Mouse (Mus musculus) cerebellum, adult (tissue): Measurements from ENCODE around the gene Dhrs1.
"Not testable (repeated sequence)": the region's sequence is repeated elsewhere in the genome, so short reads cannot be mapped to it uniquely, and the experiment has no call there.

Source experiments
- ATAC-seq: cut with Nextera tagmentation; 2 replicates; pipeline ENCODE4 v1.9.2; 2017; ENCODE audit warnings: mild to moderate bottlenecking, moderate library complexity, mixed read lengths; ENCODE audit not compliant: insufficient number of reproducible peaks, low FRiP score, low TSS enrichment

Gene Dhrs1

DNA sequence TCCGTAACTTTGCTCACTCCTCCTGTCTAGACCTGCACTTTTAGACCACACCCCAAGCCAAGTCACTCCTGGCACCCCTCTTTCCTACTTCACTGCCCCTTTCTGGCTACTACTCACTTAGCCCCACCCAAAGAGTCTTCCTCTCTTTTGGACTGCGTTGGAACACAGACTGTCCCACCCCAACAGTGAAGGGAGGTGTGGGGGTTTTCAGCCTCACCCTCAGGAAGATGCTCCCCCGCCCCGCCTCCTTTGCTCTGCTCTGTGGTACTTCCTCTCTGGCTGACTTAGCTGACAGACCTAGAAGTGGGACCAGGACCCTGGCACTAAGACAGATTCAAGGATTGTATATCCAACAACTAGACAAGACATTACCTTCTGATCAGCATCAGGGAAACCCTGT lies 20.2 kb upstream of the Dhrs1 start, which contains the start of gene Ltb4r1:
Gene Ltb4r1, plus strand, starts transcription at position 267 of the 400 bp plus-strand sequence.
- no peak for ATAC-seq

DNA sequence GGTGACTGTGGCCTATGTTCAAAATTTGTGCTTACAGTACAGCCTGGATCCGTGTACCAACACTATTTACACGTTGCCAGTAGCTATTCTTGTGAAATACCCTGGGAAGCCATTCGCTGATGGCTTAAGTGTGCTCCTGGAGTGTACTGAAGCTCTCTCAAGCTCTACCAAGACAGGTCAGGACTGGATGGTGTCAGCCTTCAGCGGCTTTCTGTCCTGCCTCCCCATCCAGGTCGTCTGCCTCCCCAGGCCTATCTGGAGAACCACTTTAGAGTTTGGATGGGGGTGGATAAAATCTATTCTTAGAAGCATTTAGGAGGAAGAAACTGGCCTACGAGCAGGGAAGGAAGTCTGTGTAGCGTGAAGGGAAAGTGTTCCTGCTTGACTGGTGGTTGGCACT lies 17.7 kb upstream of the Dhrs1 start:
- no peak for ATAC-seq

DNA sequence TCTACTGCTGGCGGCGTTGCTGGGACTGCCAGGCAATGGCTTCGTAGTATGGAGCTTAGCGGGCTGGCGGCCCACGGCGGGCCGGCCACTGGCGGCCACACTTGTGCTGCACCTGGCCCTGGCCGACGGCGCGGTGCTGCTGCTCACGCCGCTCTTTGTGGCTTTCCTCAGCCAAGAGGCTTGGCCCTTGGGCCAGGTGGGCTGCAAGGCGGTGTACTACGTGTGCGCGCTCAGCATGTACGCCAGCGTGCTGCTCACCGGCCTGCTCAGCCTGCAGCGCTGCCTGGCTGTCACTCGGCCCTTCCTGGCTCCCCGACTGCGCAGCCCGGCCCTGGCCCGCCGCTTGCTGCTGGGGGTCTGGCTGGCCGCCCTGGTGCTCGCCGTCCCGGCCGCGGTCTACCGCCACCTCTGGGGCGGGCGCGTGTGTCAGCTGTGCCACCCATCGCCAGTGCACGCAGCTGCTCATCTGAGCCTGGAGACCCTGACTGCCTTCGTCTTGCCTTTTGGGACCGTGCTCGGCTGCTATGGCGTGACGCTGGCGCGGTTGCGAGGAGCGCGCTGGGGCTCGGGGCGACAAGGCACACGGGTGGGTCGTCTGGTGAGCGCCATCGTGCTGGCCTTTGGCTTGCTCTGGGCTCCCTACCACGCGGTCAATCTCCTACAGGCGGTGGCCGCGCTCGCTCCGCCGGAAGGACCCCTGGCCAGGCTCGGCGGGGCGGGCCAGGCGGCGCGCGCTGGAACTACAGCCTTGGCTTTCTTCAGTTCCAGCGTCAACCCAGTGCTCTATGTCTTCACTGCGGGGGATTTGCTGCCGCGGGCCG lies 16.7 kb upstream of the Dhrs1 start:
- ATAC-seq, result 0 out of 2 replicates have a peak, but pooled peaks have one; percentile 37

DNA sequence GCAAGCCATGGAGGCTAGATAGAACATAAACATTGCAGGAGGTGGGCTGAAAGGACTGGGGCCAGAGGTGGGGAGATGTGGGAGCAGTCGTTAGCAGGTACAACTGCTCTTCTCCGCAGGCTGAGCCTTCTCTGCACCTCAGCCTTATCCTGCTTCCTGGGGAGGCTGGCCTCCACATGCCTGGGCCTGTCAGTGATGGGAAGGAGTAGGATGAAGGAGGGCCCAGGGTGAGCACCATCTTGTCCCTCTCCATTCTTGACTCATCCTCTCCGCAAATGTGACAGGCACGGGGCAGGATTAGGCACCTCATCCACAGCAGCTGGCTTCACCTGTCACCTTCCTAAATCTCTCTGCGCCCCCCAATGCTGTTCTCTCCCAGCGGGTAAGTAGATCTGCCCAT lies 15.7 kb upstream of the Dhrs1 start, which contains the start of gene Ltb4r2:
Gene Ltb4r2, plus strand, starts transcription at position 266 of the 400 bp plus-strand sequence.
- no peak for ATAC-seq

DNA sequence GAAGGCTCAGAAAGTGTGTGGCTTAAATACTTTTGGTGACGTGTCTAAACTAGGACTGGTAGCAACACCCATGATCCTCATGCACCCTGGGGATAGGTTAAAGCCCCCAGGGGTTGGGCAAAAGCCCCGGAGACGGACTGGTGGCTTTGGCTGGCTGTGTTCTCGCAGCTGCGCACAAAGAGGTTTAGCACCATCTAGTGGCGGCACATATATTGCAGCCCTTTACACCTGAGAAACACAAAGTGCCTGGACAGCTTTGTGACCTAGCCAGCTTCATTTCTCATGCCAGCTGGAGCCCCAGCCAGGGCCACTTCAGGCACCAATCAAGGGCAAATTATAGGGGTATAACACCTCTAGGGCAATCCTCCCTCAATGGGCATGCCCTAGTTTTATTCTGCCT lies 14.7 kb upstream of the Dhrs1 start:
- ATAC-seq, result not testable (repeated sequence)

DNA sequence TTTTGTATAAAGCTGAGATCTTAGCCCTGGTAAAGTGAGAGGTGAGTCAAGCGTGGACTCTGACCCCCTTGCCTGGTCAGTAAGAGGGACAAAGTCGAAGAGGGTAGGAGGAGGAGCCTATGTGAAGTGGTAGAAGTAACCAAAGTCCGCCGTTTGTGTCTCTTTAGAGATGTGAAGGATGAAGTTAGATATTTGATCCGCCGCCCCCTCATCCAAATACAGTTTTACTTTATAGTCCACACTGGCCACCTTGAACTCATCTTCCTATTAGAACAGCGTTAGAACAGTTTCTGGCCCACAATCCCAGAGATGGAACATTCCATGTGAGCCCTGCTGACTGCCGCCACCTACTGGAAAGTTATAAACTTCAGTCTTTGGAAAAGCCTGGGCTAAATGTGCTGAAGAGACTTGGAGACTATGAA lies 12.9 kb upstream of the Dhrs1 start, which contains the start of gene Cideb:
Gene Cideb, minus strand, starts transcription at position 96 of the 422 bp plus-strand sequence.
- ATAC-seq, result no peak

DNA sequence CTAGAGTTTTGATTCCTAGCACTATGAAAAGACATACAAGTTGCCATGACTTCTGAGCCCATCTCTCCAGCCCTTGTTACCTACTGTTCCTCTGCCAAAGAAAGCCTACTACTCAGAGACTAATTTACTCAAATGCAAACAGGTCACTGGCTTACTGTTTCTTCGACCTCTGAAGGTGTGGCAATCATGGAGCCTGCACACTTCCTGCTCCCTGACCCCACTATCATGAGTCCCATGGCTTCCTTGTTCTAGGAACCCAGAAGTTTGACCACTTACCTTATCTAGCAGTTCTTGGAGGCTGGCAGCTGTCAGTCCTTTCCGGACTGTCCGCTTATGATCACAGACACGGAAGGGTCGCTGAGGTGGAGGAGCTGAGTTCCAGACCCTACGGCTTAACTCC lies 12.1 kb upstream of the Dhrs1 start:
- no peak for ATAC-seq

DNA sequence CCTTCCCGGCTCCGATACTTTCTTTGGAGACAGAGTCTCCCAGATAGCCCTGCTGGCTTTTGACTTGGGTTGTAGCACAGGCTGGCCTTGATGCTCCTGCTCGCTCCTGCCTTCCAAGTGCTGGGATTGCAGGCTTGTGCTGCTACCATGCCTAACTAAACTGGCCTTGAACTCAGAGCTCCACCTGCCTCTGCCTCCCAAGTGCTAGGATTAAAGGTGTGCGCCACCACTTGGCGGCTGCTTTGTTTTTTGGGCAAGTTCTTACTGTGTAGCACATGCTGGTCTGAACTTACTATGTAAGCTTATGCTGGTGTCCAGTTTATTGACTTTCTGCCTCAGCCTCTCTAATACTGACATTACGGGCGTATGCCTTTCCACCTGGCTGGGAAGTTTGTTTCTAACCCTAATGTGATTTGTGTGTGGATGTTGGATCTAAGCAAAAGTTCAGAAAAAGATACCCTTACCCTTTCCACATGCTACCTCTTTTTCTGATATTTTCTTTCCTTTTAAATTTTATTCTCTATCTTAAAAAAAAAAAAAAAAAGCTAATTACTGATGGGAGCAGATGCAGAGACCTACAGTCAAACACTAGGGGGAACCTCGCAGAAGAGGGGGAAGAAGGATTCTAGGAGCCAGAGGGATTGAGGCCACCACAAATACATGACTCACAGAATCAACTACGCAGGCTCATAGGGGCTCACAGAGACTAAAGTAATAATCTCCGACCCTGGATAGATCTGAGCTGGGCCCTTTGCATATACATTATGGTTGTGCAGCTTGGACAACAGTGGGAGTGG lies 1.8 kb upstream of the Dhrs1 start:
- ATAC-seq, result no peak

DNA sequence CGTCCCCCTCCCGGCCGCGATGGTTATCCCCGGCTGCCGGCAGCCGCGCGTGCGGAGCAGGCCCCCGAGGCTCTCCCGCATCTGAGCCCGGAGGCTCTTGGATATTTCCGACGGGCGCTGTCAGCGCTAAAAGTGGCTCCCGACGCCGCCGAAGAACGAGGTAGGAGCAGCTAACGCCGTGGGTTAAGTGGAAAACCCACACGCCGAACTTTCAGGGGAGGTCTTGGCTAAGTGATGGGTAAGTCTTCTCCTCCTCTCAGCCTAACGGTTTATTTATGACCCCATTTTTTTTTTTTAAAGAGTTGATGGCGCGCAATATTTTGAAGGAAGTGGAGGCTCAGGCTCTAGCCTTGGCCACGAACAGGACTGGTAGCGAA lies 359 bp upstream of the Dhrs1 start:
- ATAC-seq, result no peak

DNA sequence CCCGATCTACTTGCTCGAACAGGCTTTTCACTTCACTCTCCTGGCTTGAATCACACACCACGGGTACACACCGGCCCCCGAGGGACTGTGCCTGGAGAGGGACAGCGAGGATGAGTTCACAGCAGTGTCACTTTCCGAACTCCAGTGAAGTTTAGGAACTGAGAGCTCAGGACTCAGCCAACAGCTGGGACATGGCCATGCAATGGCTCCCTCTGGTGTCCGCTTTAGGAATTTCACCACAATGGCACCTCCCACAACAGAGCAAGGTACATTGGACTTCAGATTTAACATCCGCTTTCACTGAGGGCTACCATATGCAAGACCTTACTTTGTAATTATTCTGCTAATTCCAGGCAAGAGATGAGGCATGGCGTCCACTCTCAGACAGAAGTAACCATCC lies 1.8 kb downstream of the Dhrs1 start:
- no peak for ATAC-seq

DNA sequence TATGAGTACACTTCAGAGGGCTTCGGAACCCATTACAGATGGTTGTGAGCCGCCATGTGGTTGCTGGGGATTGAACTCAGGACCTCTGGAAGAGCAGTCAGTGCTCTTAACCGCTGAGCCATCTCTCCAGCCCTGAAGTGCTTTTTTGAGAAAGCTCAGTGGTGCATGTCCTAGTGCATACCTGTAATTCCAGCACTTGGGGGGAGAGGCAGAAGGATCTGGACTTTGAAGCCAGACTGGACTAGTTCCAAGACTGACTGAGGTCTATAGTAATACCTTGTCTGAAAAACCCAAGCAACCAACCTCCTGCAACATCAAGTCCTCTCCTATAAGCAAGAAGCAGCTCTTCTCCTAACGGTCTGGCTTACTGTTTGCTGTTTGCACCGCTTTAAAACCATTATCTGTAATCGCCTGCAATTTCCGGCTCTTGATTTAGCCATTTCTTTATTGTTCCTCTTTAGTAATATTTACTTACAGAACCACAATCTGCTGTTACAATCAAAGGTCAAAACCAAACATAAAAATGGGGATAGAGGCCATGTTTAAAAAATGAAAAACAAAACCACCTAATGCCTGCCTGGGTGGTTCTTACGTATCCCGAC lies 8.3 kb downstream of the Dhrs1 start:
- ATAC-seq, result no peak

DNA sequence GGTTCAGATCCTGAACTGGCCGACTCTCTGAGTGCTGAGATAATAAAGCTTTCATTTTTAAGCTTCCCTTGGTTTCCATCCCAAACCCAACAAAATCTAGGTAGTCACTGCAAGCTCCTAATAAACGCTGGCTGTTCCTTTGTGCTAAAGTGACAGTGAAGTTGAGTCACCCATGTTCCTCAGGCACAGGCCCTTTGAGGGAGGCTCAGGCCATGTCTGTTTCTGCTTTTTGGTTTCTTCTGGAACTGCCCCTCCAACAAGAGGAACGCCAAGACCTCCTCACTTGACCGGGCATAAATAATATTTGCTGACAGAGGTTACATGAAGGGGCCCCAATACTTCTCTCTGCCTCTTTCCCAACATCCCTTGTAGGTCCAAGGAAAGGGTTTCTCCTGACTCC lies 9.7 kb downstream of the Dhrs1 start:
- no peak for ATAC-seq

DNA sequence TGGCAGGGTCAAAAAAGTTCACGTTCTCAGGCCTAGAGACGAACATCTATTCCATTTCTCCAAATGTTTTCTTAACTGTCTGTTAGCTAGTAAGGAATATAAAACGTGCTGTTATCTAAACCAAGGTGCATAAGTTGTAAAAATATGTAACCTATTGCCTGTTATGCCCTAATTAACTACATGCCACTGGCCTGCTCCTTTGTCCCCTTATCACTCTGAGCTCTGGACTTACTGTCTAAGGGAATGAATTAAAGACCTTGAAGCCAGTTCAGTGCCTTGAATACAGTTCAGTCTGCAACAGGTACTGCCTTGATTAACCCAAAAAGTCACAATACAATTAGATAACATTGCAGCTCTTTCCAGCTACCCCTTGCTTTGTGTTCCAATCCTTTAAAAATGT lies 10.2 kb downstream of the Dhrs1 start:
- no peak for ATAC-seq

DNA sequence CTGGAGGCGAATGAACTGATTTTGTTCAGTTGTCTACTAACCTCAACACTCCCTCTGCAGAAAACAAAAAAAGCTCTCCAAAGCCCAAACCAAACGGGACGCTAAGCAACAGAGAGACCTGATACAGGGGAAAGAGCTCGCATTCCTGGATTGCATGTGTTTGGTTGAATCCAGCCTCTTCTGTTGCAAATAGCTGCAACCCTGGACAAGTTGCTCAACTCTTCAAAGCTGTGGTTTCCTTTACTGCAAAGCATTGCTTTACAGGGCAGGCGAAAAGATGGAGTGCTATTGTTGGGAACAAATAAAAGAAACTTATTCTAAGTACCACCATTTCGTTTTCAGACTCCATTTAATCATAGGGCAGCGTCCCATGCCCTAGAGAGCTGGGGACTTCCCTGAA lies 10.6 kb downstream of the Dhrs1 start:
- no peak for ATAC-seq

DNA sequence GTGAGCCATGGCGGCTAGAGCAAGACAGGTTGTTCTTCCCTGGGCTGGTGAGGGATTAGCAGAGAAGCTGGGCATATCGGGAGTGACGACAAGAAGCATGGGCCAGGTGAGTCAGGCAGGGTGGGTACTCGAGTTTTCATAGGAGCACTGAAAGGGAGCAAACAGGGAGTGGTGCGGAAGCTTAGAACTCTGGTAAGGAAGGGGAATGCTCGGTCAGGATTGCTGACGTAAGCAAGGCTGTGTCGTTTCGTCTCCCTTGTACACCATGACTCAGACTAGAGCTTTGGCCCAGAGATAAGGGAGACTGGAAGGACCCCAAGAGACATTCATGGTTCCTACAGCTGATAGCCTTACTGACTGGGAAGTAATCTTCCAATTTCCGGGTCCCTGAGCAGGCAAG lies 11.6 kb downstream of the Dhrs1 start:
- ATAC-seq, result no peak

DNA sequence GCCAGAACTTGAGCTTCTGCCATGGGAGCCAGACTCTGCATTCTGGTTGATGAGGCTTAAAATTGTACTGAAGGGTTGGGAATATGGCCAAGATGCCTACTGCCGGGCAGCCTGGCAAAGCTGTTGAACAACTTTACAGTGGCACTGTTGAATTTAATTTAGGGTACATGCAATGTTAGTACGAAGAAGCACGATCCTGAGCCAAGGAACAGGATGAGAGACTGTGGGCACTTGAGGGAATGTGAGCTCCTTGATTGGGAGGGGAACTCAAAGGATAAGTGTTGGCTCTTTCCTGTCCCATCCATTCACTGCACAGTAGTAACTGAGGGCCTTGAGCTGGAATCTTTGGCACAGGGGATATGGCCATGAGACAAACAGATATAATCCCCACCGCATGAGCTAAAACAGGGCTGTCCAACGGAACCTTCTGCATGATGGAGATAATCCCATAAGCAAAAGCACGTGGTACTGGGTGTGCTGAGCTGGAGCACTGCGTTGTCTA lies 14.9 kb downstream of the Dhrs1 start:
- ATAC-seq, result no peak

DNA sequence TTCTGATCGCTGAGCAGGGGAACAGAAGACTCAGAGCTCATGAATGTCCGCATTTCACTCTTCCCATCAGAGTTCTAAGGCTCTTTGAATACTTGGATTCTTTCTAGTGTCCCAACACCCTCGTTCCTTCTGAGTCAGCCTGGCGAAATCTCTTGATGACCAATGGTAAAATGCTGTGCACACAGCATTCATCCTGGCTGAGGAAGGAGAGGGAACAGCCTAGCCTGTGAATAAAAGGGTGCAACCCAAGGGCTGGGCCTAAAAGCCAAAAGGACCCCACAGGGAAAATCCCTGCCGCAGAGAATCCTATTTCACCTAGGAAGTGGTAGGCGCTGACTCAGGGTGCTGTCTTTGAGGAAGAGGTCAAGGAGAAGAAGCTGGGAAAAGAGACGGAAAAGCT lies 15.4 kb downstream of the Dhrs1 start:
- no peak for ATAC-seq

DNA sequence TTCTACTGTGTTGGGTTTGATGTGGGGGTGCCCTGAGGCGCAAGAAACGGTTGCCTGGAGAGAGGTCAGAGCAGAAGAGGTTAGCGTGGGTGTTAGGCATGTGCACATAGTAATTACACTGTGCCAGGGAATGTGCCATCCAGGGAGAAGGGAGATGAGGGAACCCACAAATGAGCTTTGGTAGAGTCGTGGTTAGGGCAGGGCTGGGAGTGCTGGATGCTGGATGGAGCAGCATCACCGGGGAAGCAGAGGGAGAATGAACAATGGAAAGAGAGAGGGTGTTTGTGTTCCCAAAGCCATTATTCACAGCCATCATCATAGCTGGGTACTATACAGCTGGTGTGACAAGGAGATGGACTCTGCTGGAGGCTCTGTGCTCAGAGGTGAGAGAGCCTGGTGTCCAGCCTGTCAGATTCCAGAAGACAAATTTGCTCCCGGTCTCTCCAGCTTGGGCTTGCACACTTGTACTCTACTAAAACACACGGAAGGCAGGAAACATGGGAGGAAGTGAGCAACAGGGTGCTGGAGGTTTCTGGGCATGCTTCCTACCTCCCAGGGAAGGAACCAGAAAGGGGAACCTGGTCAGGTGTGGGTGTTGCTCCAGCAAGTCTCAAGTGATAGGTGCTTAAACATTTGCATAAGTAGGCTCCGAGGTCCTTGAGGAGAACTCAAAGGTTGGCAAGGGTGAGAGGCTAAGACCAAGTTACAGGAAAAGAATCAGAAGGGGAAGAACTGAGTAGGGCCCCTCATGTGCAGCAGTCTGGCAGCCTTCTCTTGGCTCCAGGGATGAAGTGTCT lies 17.4 kb downstream of the Dhrs1 start:
- no peak for ATAC-seq

DNA sequence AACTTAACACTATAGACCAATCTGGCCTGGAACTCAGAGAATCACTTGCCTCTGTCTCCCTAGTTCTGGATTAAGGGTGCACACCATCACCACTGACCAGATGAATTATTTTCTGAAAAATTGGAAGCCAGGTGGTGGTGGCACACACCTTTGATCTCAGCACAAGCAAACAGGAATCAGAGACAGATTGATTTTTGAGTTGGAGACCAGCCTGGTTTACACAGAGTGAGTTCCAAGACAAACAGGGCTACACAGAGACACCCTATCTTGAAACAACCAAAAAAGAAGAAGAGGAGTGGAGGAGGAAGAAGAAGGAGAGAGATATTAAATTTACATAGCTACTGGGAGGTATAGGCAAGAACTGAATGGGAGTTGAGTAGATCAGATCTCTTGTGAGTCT lies 19.2 kb downstream of the Dhrs1 start:
- no peak for ATAC-seq

DNA sequence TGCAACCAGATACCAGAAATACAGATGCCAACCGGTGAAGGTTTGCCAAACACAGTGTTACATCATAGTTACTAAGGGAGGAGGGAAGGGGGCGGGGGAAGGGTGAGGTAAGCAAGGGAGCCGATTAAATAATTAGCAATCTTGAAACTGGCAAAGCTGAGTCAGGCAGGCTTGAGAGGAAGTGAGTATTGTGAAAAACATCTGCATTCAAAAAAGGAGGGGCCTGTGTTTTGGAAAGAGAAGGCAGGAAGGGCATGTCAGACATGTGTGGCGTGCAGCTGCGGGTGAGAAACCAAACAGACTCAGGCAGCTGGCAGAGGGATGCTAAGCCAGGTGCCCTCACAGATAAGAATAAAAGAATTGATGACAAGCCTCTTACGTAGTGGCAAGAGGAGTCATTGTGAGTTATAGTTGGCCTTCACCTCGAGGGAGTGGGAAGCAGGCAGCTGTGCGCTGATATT lies 21.0 kb downstream of the Dhrs1 start:
- ATAC-seq, result no peak
